Mouse (Mus musculus) ovary, adult 2 months (tissue): ENCODE measurements around the gene Cbfb. TPM values are rescaled to one million over a fixed set of nuclear protein-coding genes. Genes with fewer than 3 reads are reported as not detected.

Experiments
- polyA plus RNA-seq: library from polyadenylated mRNA; depleted of rRNA; stranded (reverse); fragments of >200 nt; gene quantifications from 2 replicates; pipeline ENCODE4 v1.2.3, GENCODE M21; 2012; rRNA removed

The Cbfb gene
- polyA plus RNA-seq: 10.4 and 10.6 TPM in 2 replicates

DNA sequence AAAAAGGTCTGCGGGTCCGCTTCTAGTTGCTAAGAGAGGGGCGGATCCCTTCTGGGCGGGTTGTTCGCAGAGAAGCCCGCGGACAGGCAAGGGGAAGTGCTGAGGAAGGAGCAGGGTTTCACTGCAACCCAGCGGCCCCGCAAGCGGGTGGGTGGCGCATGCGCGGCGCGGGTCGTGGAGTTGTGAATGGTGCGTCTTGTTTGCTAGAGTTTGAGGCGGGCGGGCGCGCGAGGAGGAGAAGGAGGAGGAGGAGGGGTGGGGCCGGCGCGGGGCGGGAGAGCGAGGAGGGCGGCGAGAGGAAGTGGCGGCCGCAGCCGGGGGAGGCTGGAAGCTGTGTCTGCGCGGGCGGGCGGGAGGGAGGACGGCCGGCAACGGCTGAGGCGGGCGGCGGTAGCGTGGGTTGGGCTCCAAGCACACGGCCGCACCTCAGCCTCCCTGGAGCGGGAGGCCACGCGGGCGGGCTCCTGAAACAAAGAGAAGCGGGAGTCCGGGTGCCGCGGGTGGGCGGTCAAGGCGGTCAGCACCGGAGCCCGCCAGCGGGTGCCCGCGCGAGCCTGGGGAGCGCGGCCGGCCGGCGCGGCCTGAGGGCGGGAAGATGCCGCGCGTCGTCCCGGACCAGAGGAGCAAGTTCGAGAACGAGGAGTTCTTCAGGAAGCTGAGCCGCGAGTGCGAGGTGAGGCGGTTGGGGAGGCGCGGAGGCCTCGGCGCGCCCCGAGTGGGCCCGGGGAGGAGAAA lies at the start of gene Cbfb:
TSS of gene Cbfb (plus strand) at position 294 of the 735 bp plus-strand sequence.

DNA sequence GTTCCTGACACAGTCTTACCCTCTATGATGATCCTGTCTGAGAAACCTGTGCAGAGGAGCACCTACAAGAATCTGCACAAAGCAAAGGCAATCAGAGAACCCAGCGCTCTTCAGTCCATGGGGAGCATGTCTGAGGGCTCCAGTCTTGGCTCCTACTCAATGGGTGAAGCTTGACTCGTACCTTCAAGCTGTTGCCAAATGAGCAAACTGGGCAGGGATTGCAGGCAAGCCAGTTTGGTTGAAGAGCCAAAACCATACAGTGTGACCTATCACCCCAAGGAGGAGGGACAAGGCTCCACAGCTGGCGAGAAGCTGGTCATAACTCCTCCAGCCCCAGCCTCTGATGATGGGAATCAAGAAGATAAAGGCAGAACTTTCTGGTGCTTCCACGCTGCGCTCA lies 39.0 kb upstream of the Cbfb start, which contains the start of gene Ces4a:
TSS of gene Ces4a (plus strand) at position 292 of the 400 bp plus-strand sequence.

DNA sequence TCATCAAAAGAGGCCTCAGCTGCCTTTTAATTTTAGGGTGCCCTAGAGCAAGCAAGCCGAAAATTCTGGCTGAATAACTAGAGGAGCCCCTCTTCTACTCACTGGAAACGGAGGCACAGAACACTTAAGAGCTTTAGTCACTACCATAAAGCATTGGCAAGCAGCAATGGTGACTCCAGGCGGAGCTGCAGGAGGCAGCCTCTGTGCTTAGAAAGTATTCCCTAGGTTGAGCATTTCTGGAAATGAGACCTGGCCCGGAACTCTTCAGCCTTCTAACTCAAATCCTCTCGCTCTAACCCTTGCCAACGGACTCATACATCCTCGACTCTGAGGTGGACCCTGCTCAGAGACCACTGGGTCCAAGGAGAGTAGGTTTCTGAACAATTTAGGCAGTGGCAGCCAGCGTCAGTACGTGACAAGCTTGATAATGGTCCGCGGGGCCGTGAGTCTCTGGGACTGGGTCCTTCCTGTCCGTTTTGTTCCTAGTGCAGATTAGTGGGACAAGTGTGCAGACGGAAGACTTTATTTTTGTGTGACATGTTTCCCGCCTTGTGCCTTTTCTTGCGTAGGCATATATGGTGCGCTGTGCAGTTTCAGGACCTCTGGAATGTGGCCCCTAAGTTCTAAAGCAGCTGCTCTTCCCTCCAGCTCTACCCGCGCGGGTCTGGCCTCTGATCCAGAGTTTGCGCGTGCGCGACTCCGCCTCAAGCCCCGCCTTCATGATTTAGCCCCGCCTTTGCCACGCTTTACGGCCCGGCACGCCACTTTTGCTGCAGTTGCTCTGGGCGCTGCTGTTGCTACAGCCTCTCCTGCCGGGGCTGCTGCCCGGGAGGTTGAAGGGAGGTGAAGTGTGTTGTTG lies 54.2 kb downstream of the Cbfb start, which contains the start of gene D230025D16Rik:
TSS of gene D230025D16Rik (plus strand) at position 733 of the 859 bp plus-strand sequence.

DNA sequence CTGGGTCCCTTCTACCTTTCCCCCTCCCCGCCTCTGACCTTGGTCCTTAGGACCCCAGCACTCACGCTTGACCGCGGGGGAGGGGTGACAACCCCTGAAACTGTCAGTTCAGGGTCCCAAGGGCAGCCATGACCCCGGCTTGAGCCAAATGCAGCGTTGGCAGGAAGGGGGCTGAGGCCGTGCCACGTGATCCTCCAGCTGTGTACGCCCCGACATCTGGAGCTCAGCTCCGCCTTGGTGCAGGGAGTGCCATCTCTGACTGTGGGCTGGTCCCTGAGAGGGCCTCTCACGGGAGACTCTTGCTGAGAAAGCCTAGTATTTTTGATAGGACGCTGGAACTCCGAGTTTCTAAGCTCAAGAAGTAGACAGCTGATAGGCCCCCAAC lies 84.5 kb downstream of the Cbfb start, which contains the start of gene B3gnt9:
TSS of gene B3gnt9 (minus strand) at position 188 of the 385 bp plus-strand sequence.

DNA sequence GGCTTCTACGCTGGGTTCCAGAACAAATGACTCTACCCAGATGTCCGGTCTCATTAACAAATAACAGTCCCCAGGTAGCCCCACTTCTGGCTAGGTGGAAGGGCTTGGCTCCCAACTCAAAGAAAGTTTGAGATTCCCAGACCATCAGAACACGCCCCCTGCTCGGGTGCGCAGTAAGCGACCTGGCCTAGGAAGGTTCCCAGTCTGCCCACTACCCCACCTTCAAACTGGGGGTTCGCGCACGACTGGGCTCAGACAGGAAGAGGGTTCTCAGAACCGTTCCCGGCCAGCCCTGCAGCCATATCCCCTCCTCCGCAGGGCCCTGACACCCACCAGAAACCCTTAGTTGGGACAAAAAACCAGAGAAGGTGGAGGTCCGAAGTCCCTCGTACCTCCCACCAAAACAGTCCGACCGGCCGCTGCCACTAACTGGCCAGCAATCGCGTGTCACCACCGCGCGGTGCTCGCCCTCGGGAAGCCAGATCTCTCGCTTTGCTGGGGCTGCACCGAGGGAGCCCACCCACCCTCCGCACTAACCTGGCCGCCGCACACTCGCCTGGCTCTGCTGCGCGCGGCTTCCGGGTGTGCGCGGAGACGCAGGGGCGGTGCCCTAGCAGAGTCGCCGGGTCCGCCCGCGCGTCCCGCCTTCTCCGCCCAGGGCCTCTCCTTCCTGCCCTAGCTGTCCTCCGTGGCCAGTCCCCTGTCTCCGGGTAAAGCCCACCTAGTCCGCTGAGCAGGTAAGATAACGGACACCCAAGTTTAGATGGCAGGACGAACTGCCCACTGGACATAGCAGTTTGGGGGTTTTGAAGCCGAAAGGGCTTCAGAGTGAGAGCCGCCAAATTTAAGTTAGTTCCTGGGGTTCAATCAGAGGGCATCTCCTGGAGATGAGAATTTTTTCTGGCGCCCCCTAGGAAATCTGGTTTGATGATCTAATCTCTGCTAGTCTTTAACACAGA lies 93.8 kb downstream of the Cbfb start, which contains the start of the genes Tradd and Fbxl8:
TSS of gene Tradd (minus strand) at position 586 of the 959 bp plus-strand sequence.
TSS of gene Fbxl8 (plus strand) at position 625 of the 959 bp plus-strand sequence.

Other genes with a start within 250 kb of the Cbfb start
- gene Ces2e, start 244.4 kb upstream of the Cbfb start, polyA plus RNA-seq: 4.0 and 5.3 TPM in 2 replicates
- not detected in 2 replicates for gene Ces2f, start 223.3 kb upstream of the Cbfb start, polyA plus RNA-seq
- gene Ces2g, start 209.0 kb upstream of the Cbfb start, polyA plus RNA-seq: 11.7 and 15.6 TPM in 2 replicates
- not detected in 2 replicates for gene Ces2h, start 169.8 kb upstream of the Cbfb start, polyA plus RNA-seq
- gene Ces3a, start 122.1 kb upstream of the Cbfb start, polyA plus RNA-seq: 0.15 and 0.67 TPM in 2 replicates
- 0.15 and 0.81 TPM in 2 replicates for gene Ces3b, start 86.9 kb upstream of the Cbfb start, polyA plus RNA-seq
- gene Ces4a, start 38.9 kb upstream of the Cbfb start, polyA plus RNA-seq: not detected in 2 replicates
- gene D230025D16Rik, start 54.5 kb downstream of the Cbfb start, polyA plus RNA-seq: 32.2 and 33.0 TPM in 2 replicates
- 49.7 and 92.5 TPM in 2 replicates for gene B3gnt9, start 84.5 kb downstream of the Cbfb start, polyA plus RNA-seq
- 24.8 and 29.8 TPM in 2 replicates for gene Tradd, start 93.9 kb downstream of the Cbfb start, polyA plus RNA-seq
- 14.3 and 16.9 TPM in 2 replicates for gene Fbxl8, start 94.0 kb downstream of the Cbfb start, polyA plus RNA-seq
- gene Hsf4, start 99.1 kb downstream of the Cbfb start, polyA plus RNA-seq: 2.3 and 2.4 TPM in 2 replicates
- gene Nol3, start 105.5 kb downstream of the Cbfb start, polyA plus RNA-seq: 2.5 and 3.0 TPM in 2 replicates
- 16.1 and 18.2 TPM in 2 replicates for gene 4931428F04Rik, start 119.2 kb downstream of the Cbfb start, polyA plus RNA-seq
- gene Exoc3l, start 125.4 kb downstream of the Cbfb start, polyA plus RNA-seq: 67.0 and 69.6 TPM in 2 replicates
- gene E2f4, start 127.0 kb downstream of the Cbfb start, polyA plus RNA-seq: 160 and 176 TPM in 2 replicates
- gene Elmo3, start 134.9 kb downstream of the Cbfb start, polyA plus RNA-seq: 30.6 and 31.0 TPM in 2 replicates
- 8.0 and 9.1 TPM in 2 replicates for gene Lrrc29, start 155.6 kb downstream of the Cbfb start, polyA plus RNA-seq
- gene Tmem208, start 155.7 kb downstream of the Cbfb start, polyA plus RNA-seq: 106 and 112 TPM in 2 replicates
- gene Fhod1, start 177.3 kb downstream of the Cbfb start, polyA plus RNA-seq: 22.3 TPM in 2 replicates
- gene Slc9a5, start 178.2 kb downstream of the Cbfb start, polyA plus RNA-seq: 6.2 and 6.8 TPM in 2 replicates
- 61.3 and 98.2 TPM in 2 replicates for gene Plekhg4, start 202.6 kb downstream of the Cbfb start, polyA plus RNA-seq
- gene Kctd19, start 242.8 kb downstream of the Cbfb start, polyA plus RNA-seq: 0.06 and 0.08 TPM in 2 replicates
- 4.7 TPM in 2 replicates for gene Lrrc36, start 242.9 kb downstream of the Cbfb start, polyA plus RNA-seq